Mouse (Mus musculus) adrenal gland, adult (tissue): ENCODE measurements at regions not wholly inside any gene's neighbourhood (a gene's known extent, or its start where the extent isn't known, plus 50 kb on each side); places are given as distances from the start of the nearest gene placed in this dataset.

ENCODE experiments used
- DNase-seq, 2 experiments: peaks; one replicate each; pipeline ENCODE4 v3.0.0; 2022 to 2023; ENCODE audit warnings: low spot score in 1 of 2; ENCODE audit not compliant: inconsistent age in 2 of 2

- DNase-seq, result no peak
Measured at GRCm38 (mm10) chr5:102123285-102123684, 53.6 kb upstream of the Wdfy3 start.

GRCm38 (mm10) chr5:102126737-102127136 is 57.0 kb upstream of the Wdfy3 start:
- peak; percentile 46 to 81 for DNase-seq

GRCm38 (mm10) chr5:102147991-102148390 is 78.3 kb upstream of the Wdfy3 start:
- no peak for DNase-seq

- peak; percentile 61 to 92 for DNase-seq
Measured at GRCm38 (mm10) chr5:102149481-102150129, 79.9 kb upstream of the Wdfy3 start.

GRCm38 (mm10) chr5:102159621-102160020 is 89.9 kb upstream of the Wdfy3 start:
- DNase-seq, result no peak

- no peak for DNase-seq
Measured at GRCm38 (mm10) chr5:102167981-102168380, 98.3 kb upstream of the Wdfy3 start.

- no peak for DNase-seq
Measured at GRCm38 (mm10) chr5:102171808-102172207, 102.1 kb upstream of the Wdfy3 start.

- DNase-seq, result no peak
Measured at GRCm38 (mm10) chr5:102180250-102180649, 110.5 kb upstream of the Wdfy3 start.

GRCm38 (mm10) chr5:102188951-102189350 is 119.2 kb upstream of the Wdfy3 start:
- DNase-seq, result peak in 1 of 2 experiments; percentile 75

GRCm38 (mm10) chr5:102206456-102206855 is 136.7 kb upstream of the Wdfy3 start:
- DNase-seq, result no peak

- peak; percentile 58 to 93 for DNase-seq
Measured at GRCm38 (mm10) chr5:102206953-102207352, 137.2 kb upstream of the Wdfy3 start.

- DNase-seq, result peak; percentile 64 to 90
Measured at GRCm38 (mm10) chr5:102213145-102213544, 143.4 kb upstream of the Wdfy3 start.

GRCm38 (mm10) chr5:102227131-102227530 is 157.4 kb upstream of the Wdfy3 start:
- DNase-seq, result no peak

GRCm38 (mm10) chr5:102242614-102243013 is 172.9 kb upstream of the Wdfy3 start:
- DNase-seq, result no peak

GRCm38 (mm10) chr5:102244706-102245105 is 175.0 kb upstream of the Wdfy3 start:
- DNase-seq, result no peak

- no peak for DNase-seq
Measured at GRCm38 (mm10) chr5:102248747-102249146, 179.0 kb upstream of the Wdfy3 start.

GRCm38 (mm10) chr5:102251076-102251475 is 181.4 kb upstream of the Wdfy3 start:
- DNase-seq, result peak in 1 of 2 experiments; percentile 45

- DNase-seq, result peak; percentile 54 to 84
Measured at GRCm38 (mm10) chr5:102253786-102254185, 184.1 kb upstream of the Wdfy3 start.

GRCm38 (mm10) chr5:102257104-102257503 is 187.4 kb upstream of the Wdfy3 start:
- no peak for DNase-seq

GRCm38 (mm10) chr5:102261621-102262020 is 191.9 kb upstream of the Wdfy3 start:
- DNase-seq, result peak; percentile 91 to 92

GRCm38 (mm10) chr5:102266451-102266850 is 196.7 kb upstream of the Wdfy3 start:
- DNase-seq, result peak; percentile 34 to 74

- no peak for DNase-seq
Measured at GRCm38 (mm10) chr5:102267150-102267549, 197.4 kb upstream of the Wdfy3 start.

GRCm38 (mm10) chr5:102269204-102269603 is 199.5 kb upstream of the Wdfy3 start:
- no peak for DNase-seq
